Mouse (Mus musculus): ENCODE results near the gene Spata19. TPM values are rescaled to one million over a fixed set of nuclear protein-coding genes. Genes with fewer than 3 reads are reported as not detected.

Gene Spata19
- not detected for polyA plus RNA-seq (2017; shearing (Covaris generic))

DNA sequence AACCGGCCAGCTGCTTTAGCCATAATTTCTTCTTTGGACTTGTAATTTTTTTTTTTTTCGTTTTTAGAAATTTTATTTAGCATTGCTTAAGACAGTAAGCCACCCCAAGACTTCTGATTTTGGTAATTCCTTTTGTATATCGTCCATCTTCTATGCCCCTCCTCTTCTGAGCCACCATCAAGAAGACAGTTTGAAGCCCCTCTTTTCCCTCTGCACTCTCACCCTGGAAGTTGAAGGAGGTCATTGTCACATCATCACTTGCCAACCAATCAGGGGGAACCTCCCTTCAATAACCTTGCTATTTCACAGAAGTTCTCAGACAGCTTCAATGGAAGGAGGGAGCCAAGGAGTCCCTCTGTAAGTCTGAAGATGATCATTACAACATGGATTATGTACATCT is at the start of gene Spata19:
Spata19 (plus strand) TSS at position 301 of the 400 bp plus-strand sequence.

Other genes with a start within 250 kb of the Spata19 start
- 0.32 TPM for gene Jam3, start 241.4 kb upstream of the Spata19 start, polyA plus RNA-seq (2017; shearing (Covaris generic))
- gene Igsf9b, start 97.6 kb upstream of the Spata19 start, polyA plus RNA-seq (2017; shearing (Covaris generic)): 0.02 TPM

Measured in naive thymus-derived CD4-positive, alpha-beta T cell, adult 5 months (primary cell).